Mouse (Mus musculus): Measurements from ENCODE around the gene Vsx2.

DNA sequence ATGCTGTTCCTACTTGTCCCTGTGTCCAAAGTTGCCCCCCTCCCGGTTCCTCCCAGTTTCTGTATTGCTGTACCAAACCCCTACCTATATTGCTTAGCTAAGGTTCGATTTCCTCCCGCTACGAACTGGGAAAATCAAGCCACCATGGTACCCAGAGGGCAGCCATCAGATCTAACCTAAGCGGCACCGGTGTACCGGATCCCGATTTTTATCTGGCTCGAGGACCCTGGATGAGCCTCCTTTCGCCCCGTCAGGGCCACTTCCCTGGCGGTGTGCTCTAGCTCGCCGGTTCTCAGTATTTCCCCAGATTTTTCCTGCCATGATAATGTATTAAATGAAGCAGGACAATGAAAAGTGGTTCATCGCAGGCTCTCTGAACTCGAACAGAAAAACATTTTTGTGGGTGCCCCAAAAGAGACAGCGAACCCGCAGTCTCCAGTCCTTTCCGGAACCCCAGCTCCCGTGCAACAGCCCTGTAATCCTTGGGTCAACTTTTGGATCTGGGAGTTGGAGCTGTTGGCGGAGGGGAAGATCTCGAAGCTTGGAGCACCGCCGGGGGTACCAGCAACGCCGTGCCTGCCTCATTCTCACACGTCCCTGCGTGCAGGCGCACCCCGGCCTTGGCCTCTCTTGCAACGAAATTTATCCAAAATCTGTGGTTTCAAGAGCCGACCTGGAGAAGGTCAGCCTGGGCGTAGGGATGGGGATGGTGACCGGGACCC, 1.3 kb downstream of the Vsx2 start:
- TF ChIP-seq POLR2A (IDR thresholded peaks at IDR 0.05; ENCODE audit: borderline replicate concordance, extremely low read depth, insufficient read depth, insufficient read length, poor library complexity, severe bottlenecking) (no peak), CTCF (IDR thresholded peaks at IDR 0.05; ENCODE audit: borderline replicate concordance, extremely low read depth, insufficient read depth, insufficient read length) (no peak)

All from brain, embryonic 14.5 days (tissue).